ENCODE assay signal across 20 mouse cellular contexts in genomic region chr3:144475891-144476290, GRCm38 (mm10).
DNase-seq lines count a peak whose midpoint lies in the region; TF ChIP-seq lines count a peak whose summit lies in the region.
"Had no signal": no experiment of that assay in that cellular context is flagged by ENCODE, and none has a peak within 500 bp of the region (broad histone marks: within the 10 kb centered on the region; RNA-seq: fewer than 3 reads in every experiment).

No protein-coding gene starts in this region.

- TF ChIP-seq EP300 in CH12.LX (IDR thresholded peaks at IDR 0.05; ENCODE audit: low read length): peak; percentile 98

- peaks cover 0 to 10% of the 10 kb centered on the region in 2 experiments for H3K36me3 ChIP-seq in CH12.LX (replicated peaks in 1 of 2; ENCODE audit: control insufficient read depth in 1 of 2, insufficient read depth in 1 of 2, low read length in 1 of 2)
- no peaks in the 10 kb centered on the region for H3K36me3 ChIP-seq in myocyte (ENCODE audit: control insufficient read depth, insufficient read depth)

- H3K4me3 ChIP-seq in CH12.LX (replicated peaks in 1 of 3; ENCODE audit: low read depth in 2 of 3, low read length in 2 of 3, poor library complexity in 1 of 3) (no peak overlapping the region), myocyte (no peak overlapping the region)

- TF ChIP-seq POLR2A in CH12.LX (IDR thresholded peaks at IDR 0.05; ENCODE audit: low read depth, low read length): no peak
- TF ChIP-seq POLR2A in myocyte (IDR thresholded peaks at IDR 0.05; ENCODE audit: insufficient read length, low read depth): no peak

- dilution Hi-C loops in CH12.LX (cut with MboI; ENCODE audit: extremely low pct_ligation_motif_present, extremely low pct_unique_long_range_greater_than_20kb, low sequenced_read_pairs): no loop called here

- peaks cover 29 to 81% of the 10 kb centered on the region in 2 experiments for H3K4me1 ChIP-seq in CH12.LX (ENCODE audit: control insufficient read depth in 1 of 2, insufficient read depth in 2 of 2)

- H3K27me3 ChIP-seq in CH12.LX (replicated peaks) (no peaks in the 10 kb centered on the region), myocyte (ENCODE audit: control insufficient read depth, insufficient read depth, insufficient read length) (no peaks in the 10 kb centered on the region)
- H3K27me3 ChIP-seq: Patski had no signal

- no peak overlapping the region for H3K27ac ChIP-seq in CH12.LX (ENCODE audit: insufficient read depth, low read depth)

- TF ChIP-seq CTCF in CH12.LX (conservative IDR thresholded peaks at IDR 0.05 in 1 of 2, IDR thresholded peaks at IDR 0.05 in 1 of 2; ENCODE audit: low read depth in 2 of 2, low read length in 2 of 2): no peak

- TF ChIP-seq RAD21 in CH12.LX (IDR thresholded peaks at IDR 0.05; ENCODE audit: low read depth, low read length): no peak

- peaks cover 2% of the 10 kb centered on the region for H3K9me3 ChIP-seq in CH12.LX (replicated peaks; ENCODE audit: low read length)
- H3K9me3 ChIP-seq: G1E had no signal

- peak; percentile 46 for DNase-seq in A20 (ENCODE audit: low read depth, low spot score)
- DNase-seq in CH12.LX (ENCODE audit: extremely low read depth): peak; percentile 65
- no peak for DNase-seq in urinary bladder, postnatal 10 days (ENCODE audit: low spot score)
- DNase-seq in right cerebral cortex, adult 2 months (ENCODE audit: low spot score in 2 of 2): no peak
- no peak for DNase-seq in kidney, postnatal 36 days
- DNase-seq: adrenal gland, adult 2 months; adrenal gland, adult 8-10 months; adrenal gland, postnatal 10 days; adrenal gland, postnatal 14 days; adrenal gland, postnatal 25 days; adrenal gland, postnatal 36 days; B cell, adult 2 months; cerebellum, adult 11 months; cerebellum, adult 11-12 months; cerebellum, adult 18-20 months; cerebellum, adult 2 months; cerebellum, adult 8-10 months had no signal

- H3K4me2 ChIP-seq in CH12.LX (ENCODE audit: insufficient read depth, low read depth, poor library complexity, severe bottlenecking) (peak overlapping the region; percentile 66), myocyte (ENCODE audit: low read depth) (peak overlapping the region; percentile 41)

- H3ac ChIP-seq in myocyte (ENCODE audit: control insufficient read depth, insufficient read length): no peak overlapping the region

- H3K79me2 ChIP-seq in CH12.LX (replicated peaks; ENCODE audit: control insufficient read depth, extremely low read depth, insufficient read depth, poor library complexity, severe bottlenecking) (peaks cover 2% of the 10 kb centered on the region; the same call in 1 of the 2 replicates), myocyte (ENCODE audit: control insufficient read depth, insufficient read depth) (peaks cover 64% of the 10 kb centered on the region)

- in situ Hi-C loops in CH12.LX (cut with MboI; ENCODE audit: low pct_ligation_motif_present, low pct_unique_long_range_greater_than_20kb, low sequenced_read_pairs): no loop called here

- no peak overlapping the region for H3K9ac ChIP-seq in CH12.LX (ENCODE audit: insufficient read depth, low read depth)

TF ChIP-seq in CH12.LX, 34 proteins besides CTCF, POLR2A, EP300 and RAD21 (continues in another document):
- no peak for TF ChIP-seq SMC3 (IDR thresholded peaks at IDR 0.05; ENCODE audit: low read depth, low read length)
- no peak for TF ChIP-seq ZMIZ1 (IDR thresholded peaks at IDR 0.05; ENCODE audit: low read depth, low read length)
- no peak for TF ChIP-seq ZKSCAN1 (IDR thresholded peaks at IDR 0.05; ENCODE audit: borderline replicate concordance, low read depth, low read length)
- peak; percentile 98 for TF ChIP-seq IRF4 (IDR thresholded peaks at IDR 0.05; ENCODE audit: low read depth, low read length)
- peak; percentile 63; the same call in 1 of the 2 replicates for TF ChIP-seq SIN3A (IDR thresholded peaks at IDR 0.05; ENCODE audit: low read length)
- TF ChIP-seq JUND (conservative IDR thresholded peaks at IDR 0.05; ENCODE audit: low read depth, low read length): peak; percentile 93
- TF ChIP-seq E2F4 (IDR thresholded peaks at IDR 0.05; ENCODE audit: insufficient replicate concordance, low read depth, low read length): no peak
- no peak for TF ChIP-seq ZC3H11A (IDR thresholded peaks at IDR 0.05; ENCODE audit: low read depth, low read length)
- TF ChIP-seq RCOR1 (conservative IDR thresholded peaks at IDR 0.05; ENCODE audit: low read depth, low read length): peak; percentile 99
- TF ChIP-seq POLR2AphosphoS2 (IDR thresholded peaks at IDR 0.05; ENCODE audit: low read depth, low read length): no peak
- peak; percentile 94 for TF ChIP-seq TCF12 (IDR thresholded peaks at IDR 0.05; ENCODE audit: low read depth, low read length)
- peak; percentile 27; the same call in 1 of the 2 replicates for TF ChIP-seq MAX (IDR thresholded peaks at IDR 0.05; ENCODE audit: low read length)
- no peak for TF ChIP-seq UBTF (IDR thresholded peaks at IDR 0.05; ENCODE audit: low read depth, low read length)
- TF ChIP-seq ZNF384 (IDR thresholded peaks at IDR 0.05; ENCODE audit: low read depth, low read length): peak; percentile 60; the same call in 1 of the 2 replicates
- no peak for TF ChIP-seq NELFE (IDR thresholded peaks at IDR 0.05; ENCODE audit: low read depth, low read length)
- no peak for TF ChIP-seq USF2 (conservative IDR thresholded peaks at IDR 0.05; ENCODE audit: low read depth, low read length)
- peak; percentile 71 for TF ChIP-seq CHD2 (IDR thresholded peaks at IDR 0.05; ENCODE audit: low read length)
- TF ChIP-seq HCFC1 (IDR thresholded peaks at IDR 0.05; ENCODE audit: low read depth, low read length): no peak
- TF ChIP-seq MYC (IDR thresholded peaks at IDR 0.05; ENCODE audit: low read depth, low read length): 0 out of 2 replicates have a peak, but pooled peaks have one; percentile 51
- TF ChIP-seq PAX5 (IDR thresholded peaks at IDR 0.05; ENCODE audit: low read length): no peak
- TF ChIP-seq KAT2A (IDR thresholded peaks at IDR 0.05; ENCODE audit: insufficient replicate concordance, low read length): no peak
- TF ChIP-seq JUN (IDR thresholded peaks at IDR 0.05; ENCODE audit: insufficient read depth, low read depth, low read length): peak; percentile 92
- TF ChIP-seq CHD1 (IDR thresholded peaks at IDR 0.05; ENCODE audit: low read depth, low read length): no peak
- no peak for TF ChIP-seq USF1 (IDR thresholded peaks at IDR 0.05; ENCODE audit: low read depth, low read length)
- no peak for TF ChIP-seq TBP (conservative IDR thresholded peaks at IDR 0.05; ENCODE audit: low read depth, low read length)
- TF ChIP-seq MAZ (IDR thresholded peaks at IDR 0.05; ENCODE audit: low read depth, low read length): peak; percentile 65; the same call in 1 of the 2 replicates
- TF ChIP-seq ELF1 (IDR thresholded peaks at IDR 0.05; ENCODE audit: low read depth, low read length): no peak

TF ChIP-seq in myocyte, 11 proteins besides CTCF, POLR2A, EP300 and RAD21:
- no peak for TF ChIP-seq SRF (IDR thresholded peaks at IDR 0.05; ENCODE audit: control insufficient read depth, insufficient read length, low read depth)
- peak in 1 of 3 experiments; percentile 26 for TF ChIP-seq MYOG (IDR thresholded peaks at IDR 0.05; ENCODE audit: control insufficient read depth in 1 of 3, insufficient read depth in 1 of 3, insufficient read length in 2 of 3, low read depth in 2 of 3)

Comparison
In these comparisons a context has a peak if more than half of its experiments do, and no peak if none do; other contexts are left out.
1. DNase-seq: peak in A20 (single experiment) and CH12.LX (single experiment); none in urinary bladder, postnatal 10 days (single experiment), right cerebral cortex, adult 2 months (0 of 2) and kidney, postnatal 36 days (0 of 2).